Mouse (Mus musculus): ENCODE data around the gene Timm8a2. TPM values are rescaled to one million over a fixed set of nuclear protein-coding genes. Genes with fewer than 3 reads are reported as not detected.

Timm8a2 gene
- total RNA-seq, 1 experiment = 3.2 TPM

GRCm38 (mm10) chr14:122068801-122069695 is 34.6 kb downstream of the Timm8a2 start:
- Histone ChIP-seq H3K36me3 (ENCODE audit: control insufficient read depth, insufficient read depth, low read length, poor library complexity, severe bottlenecking) (no peaks in the 10 kb centered on the region), H3K27ac (ENCODE audit: insufficient read depth, low read depth, low read length, poor library complexity, severe bottlenecking) (no peak overlapping the region), H3K4me1 (ENCODE audit: control insufficient read depth in 2 of 2, insufficient read depth in 2 of 2, low read length in 2 of 2, poor library complexity in 1 of 2) (no peaks in the 10 kb centered on the region), H3K4me3 (ENCODE audit: insufficient read depth in 1 of 2, low read depth in 1 of 2, low read length in 2 of 2, poor library complexity in 1 of 2, severe bottlenecking in 1 of 2) (no peak overlapping the region), H3K9ac (ENCODE audit: insufficient read depth, low read depth, low read length, poor library complexity, severe bottlenecking) (no peak overlapping the region), H3K9me3 (ENCODE audit: control insufficient read depth, insufficient read depth, low read depth, low read length) (no peaks in the 10 kb centered on the region)
- in situ Hi-C loops (cut with MboI; ENCODE audit: low sequenced_read_pairs in 2 of 2, unreplicated experiment in 2 of 2) = loop anchor here (10.0 to 25.0 kb wide), 2 partner anchors 204 to 818 kb away; no protein-coding TSS in a partner anchor
- no peak for DNase-seq (ENCODE audit: low read depth, low spot score)
- TF ChIP-seq HCFC1 (IDR thresholded peaks at IDR 0.05; ENCODE audit: borderline replicate concordance, insufficient read depth, low read length) = no peak
- no peak for TF ChIP-seq ZC3H11A (IDR thresholded peaks at IDR 0.05; ENCODE audit: borderline replicate concordance, low read depth, low read length)
- no peak for TF ChIP-seq CHD2 (IDR thresholded peaks at IDR 0.05; ENCODE audit: low read depth, low read length)
- TF ChIP-seq ZNF384 (IDR thresholded peaks at IDR 0.05; ENCODE audit: low read depth, low read length) = no peak
- TF ChIP-seq MAFK (IDR thresholded peaks at IDR 0.05; ENCODE audit: insufficient read depth, low read depth, low read length) = no peak

GRCm38 (mm10) chr14:122069948-122070347 is 35.5 kb downstream of the Timm8a2 start:
- TF ChIP-seq ZNF384 (IDR thresholded peaks at IDR 0.05; ENCODE audit: low read depth, low read length) = no peak
- no peak for TF ChIP-seq CHD2 (IDR thresholded peaks at IDR 0.05; ENCODE audit: low read depth, low read length)
- no peak for TF ChIP-seq MAFK (IDR thresholded peaks at IDR 0.05; ENCODE audit: insufficient read depth, low read depth, low read length)
- no peak for TF ChIP-seq ZC3H11A (IDR thresholded peaks at IDR 0.05; ENCODE audit: borderline replicate concordance, low read depth, low read length)
- no peak for TF ChIP-seq HCFC1 (IDR thresholded peaks at IDR 0.05; ENCODE audit: borderline replicate concordance, insufficient read depth, low read length)
- no peaks in the 10 kb centered on the region for H3K36me3 ChIP-seq (ENCODE audit: control insufficient read depth, insufficient read depth, low read length, poor library complexity, severe bottlenecking)
- no peak overlapping the region for H3K9ac ChIP-seq (ENCODE audit: insufficient read depth, low read depth, low read length, poor library complexity, severe bottlenecking)
- H3K9me3 ChIP-seq (ENCODE audit: control insufficient read depth, insufficient read depth, low read depth, low read length) = no peaks in the 10 kb centered on the region
- no peak overlapping the region for H3K27ac ChIP-seq (ENCODE audit: insufficient read depth, low read depth, low read length, poor library complexity, severe bottlenecking)
- H3K4me1 ChIP-seq (ENCODE audit: control insufficient read depth in 2 of 2, insufficient read depth in 2 of 2, low read length in 2 of 2, poor library complexity in 1 of 2) = no peaks in the 10 kb centered on the region
- H3K4me3 ChIP-seq (ENCODE audit: insufficient read depth in 1 of 2, low read depth in 1 of 2, low read length in 2 of 2, poor library complexity in 1 of 2, severe bottlenecking in 1 of 2) = no peak overlapping the region
- in situ Hi-C loops (cut with MboI; ENCODE audit: low sequenced_read_pairs in 2 of 2, unreplicated experiment in 2 of 2) = loop anchor here (10.0 to 25.0 kb wide), 2 partner anchors 205 to 817 kb away; no protein-coding TSS in a partner anchor
- DNase-seq (ENCODE audit: low read depth, low spot score) = no peak

- in situ Hi-C loops (cut with MboI; ENCODE audit: low sequenced_read_pairs in 2 of 2, unreplicated experiment in 2 of 2) = loop anchor here in 1 of 2 experiments (25.0 kb wide), 1 partner anchor 814 kb away; no protein-coding TSS in a partner anchor
- no peaks in the 10 kb centered on the region for H3K36me3 ChIP-seq (ENCODE audit: control insufficient read depth, insufficient read depth, low read length, poor library complexity, severe bottlenecking)
- TF ChIP-seq HCFC1 (IDR thresholded peaks at IDR 0.05; ENCODE audit: borderline replicate concordance, insufficient read depth, low read length) (no peak), ZNF384 (IDR thresholded peaks at IDR 0.05; ENCODE audit: low read depth, low read length) (no peak), MAFK (IDR thresholded peaks at IDR 0.05; ENCODE audit: insufficient read depth, low read depth, low read length) (no peak), CHD2 (IDR thresholded peaks at IDR 0.05; ENCODE audit: low read depth, low read length) (no peak), ZC3H11A (IDR thresholded peaks at IDR 0.05; ENCODE audit: borderline replicate concordance, low read depth, low read length) (no peak)
- no peaks in the 10 kb centered on the region for H3K4me1 ChIP-seq (ENCODE audit: control insufficient read depth in 2 of 2, insufficient read depth in 2 of 2, low read length in 2 of 2, poor library complexity in 1 of 2)
- no peak overlapping the region for H3K4me3 ChIP-seq (ENCODE audit: insufficient read depth in 1 of 2, low read depth in 1 of 2, low read length in 2 of 2, poor library complexity in 1 of 2, severe bottlenecking in 1 of 2)
- no peak overlapping the region for H3K27ac ChIP-seq (ENCODE audit: insufficient read depth, low read depth, low read length, poor library complexity, severe bottlenecking)
- no peak for DNase-seq (ENCODE audit: low read depth, low spot score)
- H3K9me3 ChIP-seq (ENCODE audit: control insufficient read depth, insufficient read depth, low read depth, low read length) = no peaks in the 10 kb centered on the region
- no peak overlapping the region for H3K9ac ChIP-seq (ENCODE audit: insufficient read depth, low read depth, low read length, poor library complexity, severe bottlenecking)
These were observed 38.9 kb downstream of the Timm8a2 start for GRCm38 (mm10) chr14:122073422-122073821.

- DNase-seq (ENCODE audit: low read depth, low spot score) = no peak
- Histone ChIP-seq H3K36me3 (ENCODE audit: control insufficient read depth, insufficient read depth, low read length, poor library complexity, severe bottlenecking) (no peaks in the 10 kb centered on the region), H3K9ac (ENCODE audit: insufficient read depth, low read depth, low read length, poor library complexity, severe bottlenecking) (no peak overlapping the region), H3K4me1 (ENCODE audit: control insufficient read depth in 2 of 2, insufficient read depth in 2 of 2, low read length in 2 of 2, poor library complexity in 1 of 2) (no peaks in the 10 kb centered on the region), H3K4me3 (ENCODE audit: insufficient read depth in 1 of 2, low read depth in 1 of 2, low read length in 2 of 2, poor library complexity in 1 of 2, severe bottlenecking in 1 of 2) (no peak overlapping the region), H3K27ac (ENCODE audit: insufficient read depth, low read depth, low read length, poor library complexity, severe bottlenecking) (no peak overlapping the region), H3K9me3 (ENCODE audit: control insufficient read depth, insufficient read depth, low read depth, low read length) (no peaks in the 10 kb centered on the region)
- in situ Hi-C loops (cut with MboI; ENCODE audit: low sequenced_read_pairs in 2 of 2, unreplicated experiment in 2 of 2) = loop anchor here in 1 of 2 experiments (25.0 kb wide), 1 partner anchor 813 kb away; no protein-coding TSS in a partner anchor
- no peak for TF ChIP-seq ZNF384 (IDR thresholded peaks at IDR 0.05; ENCODE audit: low read depth, low read length)
- no peak for TF ChIP-seq ZC3H11A (IDR thresholded peaks at IDR 0.05; ENCODE audit: borderline replicate concordance, low read depth, low read length)
- TF ChIP-seq MAFK (IDR thresholded peaks at IDR 0.05; ENCODE audit: insufficient read depth, low read depth, low read length) = no peak
- no peak for TF ChIP-seq HCFC1 (IDR thresholded peaks at IDR 0.05; ENCODE audit: borderline replicate concordance, insufficient read depth, low read length)
- no peak for TF ChIP-seq CHD2 (IDR thresholded peaks at IDR 0.05; ENCODE audit: low read depth, low read length)
These were observed 39.9 kb downstream of the Timm8a2 start for GRCm38 (mm10) chr14:122074360-122074759.
